Mouse (Mus musculus): ENCODE measurements around the gene Mcm10. TPM values are rescaled to one million over a fixed set of nuclear protein-coding genes. Genes with fewer than 3 reads are reported as not detected.

The Mcm10 gene
- polyA plus RNA-seq, 1 experiment, result 4.1 TPM

GRCm38 (mm10) chr2:5044321-5044720 is 31.7 kb upstream of the Mcm10 start:
- no peak for TF ChIP-seq CTCF (IDR thresholded peaks at IDR 0.05; ENCODE audit: control insufficient read depth, insufficient read depth, insufficient replicate concordance, low read depth, low read length)
- TF ChIP-seq POLR2A (IDR thresholded peaks at IDR 0.05; ENCODE audit: control insufficient read depth, low read depth, low read length), result no peak
- peaks cover under 1% of the 10 kb centered on the region; the same call in 1 of the 2 replicates for H3K36me3 ChIP-seq (ENCODE audit: control insufficient read depth, insufficient read depth, low read length)
- H3K27ac ChIP-seq (ENCODE audit: control insufficient read depth, insufficient read depth, low read depth, low read length), result no peak overlapping the region
- H3K4me3 ChIP-seq (ENCODE audit: control insufficient read depth, low read depth, low read length), result no peak overlapping the region
- peaks cover 2% of the 10 kb centered on the region; the same call in 1 of the 2 replicates for H3K4me1 ChIP-seq (ENCODE audit: control insufficient read depth, insufficient read depth, low read length)
- no peaks in the 10 kb centered on the region for H3K27me3 ChIP-seq (ENCODE audit: control insufficient read depth, insufficient read depth, low read length)

- TF ChIP-seq POLR2A (IDR thresholded peaks at IDR 0.05; ENCODE audit: control insufficient read depth, low read depth, low read length) (no peak), CTCF (IDR thresholded peaks at IDR 0.05; ENCODE audit: control insufficient read depth, insufficient read depth, insufficient replicate concordance, low read depth, low read length) (no peak)
- Histone ChIP-seq H3K4me1 (ENCODE audit: control insufficient read depth, insufficient read depth, low read length) (peaks cover 2% of the 10 kb centered on the region; the same call in 1 of the 2 replicates), H3K4me3 (ENCODE audit: control insufficient read depth, low read depth, low read length) (no peak overlapping the region), H3K36me3 (ENCODE audit: control insufficient read depth, insufficient read depth, low read length) (peaks cover 2% of the 10 kb centered on the region; the same call in 1 of the 2 replicates), H3K27ac (ENCODE audit: control insufficient read depth, insufficient read depth, low read depth, low read length) (no peak overlapping the region), H3K27me3 (ENCODE audit: control insufficient read depth, insufficient read depth, low read length) (no peaks in the 10 kb centered on the region)
Observed at GRCm38 (mm10) chr2:5043476-5043761, 30.8 kb upstream of the Mcm10 start.

- Histone ChIP-seq H3K4me1 (ENCODE audit: control insufficient read depth, insufficient read depth, low read length) (peaks cover 2% of the 10 kb centered on the region; the same call in 1 of the 2 replicates), H3K4me3 (ENCODE audit: control insufficient read depth, low read depth, low read length) (no peak overlapping the region), H3K36me3 (ENCODE audit: control insufficient read depth, insufficient read depth, low read length) (peaks cover 2% of the 10 kb centered on the region; the same call in 1 of the 2 replicates), H3K27me3 (ENCODE audit: control insufficient read depth, insufficient read depth, low read length) (no peaks in the 10 kb centered on the region), H3K27ac (ENCODE audit: control insufficient read depth, insufficient read depth, low read depth, low read length) (no peak overlapping the region)
- TF ChIP-seq POLR2A (IDR thresholded peaks at IDR 0.05; ENCODE audit: control insufficient read depth, low read depth, low read length), result no peak
- TF ChIP-seq CTCF (IDR thresholded peaks at IDR 0.05; ENCODE audit: control insufficient read depth, insufficient read depth, insufficient replicate concordance, low read depth, low read length), result no peak
Observed at GRCm38 (mm10) chr2:5042616-5043475, 30.3 kb upstream of the Mcm10 start.

GRCm38 (mm10) chr2:5041854-5042253 is 29.3 kb upstream of the Mcm10 start:
- Histone ChIP-seq H3K27me3 (ENCODE audit: control insufficient read depth, insufficient read depth, low read length) (no peaks in the 10 kb centered on the region), H3K4me3 (ENCODE audit: control insufficient read depth, low read depth, low read length) (no peak overlapping the region), H3K36me3 (ENCODE audit: control insufficient read depth, insufficient read depth, low read length) (peaks cover 2% of the 10 kb centered on the region; the same call in 1 of the 2 replicates), H3K4me1 (ENCODE audit: control insufficient read depth, insufficient read depth, low read length) (peaks cover 2% of the 10 kb centered on the region; the same call in 1 of the 2 replicates), H3K27ac (ENCODE audit: control insufficient read depth, insufficient read depth, low read depth, low read length) (no peak overlapping the region)
- TF ChIP-seq POLR2A (IDR thresholded peaks at IDR 0.05; ENCODE audit: control insufficient read depth, low read depth, low read length) (no peak), CTCF (IDR thresholded peaks at IDR 0.05; ENCODE audit: control insufficient read depth, insufficient read depth, insufficient replicate concordance, low read depth, low read length) (no peak)

GRCm38 (mm10) chr2:5040281-5041161 is 27.9 kb upstream of the Mcm10 start:
- Histone ChIP-seq H3K27me3 (ENCODE audit: control insufficient read depth, insufficient read depth, low read length) (no peaks in the 10 kb centered on the region), H3K36me3 (ENCODE audit: control insufficient read depth, insufficient read depth, low read length) (peaks cover 2% of the 10 kb centered on the region; the same call in 1 of the 2 replicates), H3K27ac (ENCODE audit: control insufficient read depth, insufficient read depth, low read depth, low read length) (no peak overlapping the region), H3K4me3 (ENCODE audit: control insufficient read depth, low read depth, low read length) (no peak overlapping the region), H3K4me1 (ENCODE audit: control insufficient read depth, insufficient read depth, low read length) (no peaks in the 10 kb centered on the region; the same call in 1 of the 2 replicates)
- no peak for TF ChIP-seq CTCF (IDR thresholded peaks at IDR 0.05; ENCODE audit: control insufficient read depth, insufficient read depth, insufficient replicate concordance, low read depth, low read length)
- TF ChIP-seq POLR2A (IDR thresholded peaks at IDR 0.05; ENCODE audit: control insufficient read depth, low read depth, low read length), result no peak

- Histone ChIP-seq H3K36me3 (ENCODE audit: control insufficient read depth, insufficient read depth, low read length) (peaks cover 2% of the 10 kb centered on the region; the same call in 1 of the 2 replicates), H3K4me1 (ENCODE audit: control insufficient read depth, insufficient read depth, low read length) (no peaks in the 10 kb centered on the region), H3K27ac (ENCODE audit: control insufficient read depth, insufficient read depth, low read depth, low read length) (no peak overlapping the region), H3K4me3 (ENCODE audit: control insufficient read depth, low read depth, low read length) (no peak overlapping the region), H3K27me3 (ENCODE audit: control insufficient read depth, insufficient read depth, low read length) (no peaks in the 10 kb centered on the region)
- TF ChIP-seq CTCF (IDR thresholded peaks at IDR 0.05; ENCODE audit: control insufficient read depth, insufficient read depth, insufficient replicate concordance, low read depth, low read length) (no peak), POLR2A (IDR thresholded peaks at IDR 0.05; ENCODE audit: control insufficient read depth, low read depth, low read length) (no peak)
Observed at GRCm38 (mm10) chr2:5039350-5040170, 27.0 kb upstream of the Mcm10 start.

Data from testis, adult 2 months (tissue).